Mouse (Mus musculus) intestine, postnatal 0 days (tissue): ENCODE measurements around the gene Cic. TPM values are rescaled to one million over a fixed set of nuclear protein-coding genes. Genes with fewer than 3 reads are reported as not detected.

Experiments
- ATAC-seq: fragments of 200-750 bp; cut with Nextera tagmentation; 2 replicates; pipeline ENCODE4 v1.8.0; 2017; ENCODE audit warnings: mild to moderate bottlenecking, moderate TSS enrichment, moderate library complexity
- H3K27ac ChIP-seq: fragments of 300-500 bp; sonication (generic); 2 replicates; pipeline ENCODE4 v1.5.1; 2014; ENCODE audit warnings: mild to moderate bottlenecking, low read depth, low read length, moderate library complexity
- H3K27me3 ChIP-seq: fragments of 300-500 bp; sonication (generic); replicated peaks from 2 replicates; pipeline ENCODE4 v1.6.1; 2014; ENCODE audit warnings: low read length, mixed read lengths; ENCODE audit not compliant: control insufficient read depth, insufficient read depth
- H3K36me3 ChIP-seq: fragments of 300-500 bp; sonication (generic); 2 replicates; pipeline ENCODE4 v1.6.1; 2014; ENCODE audit warnings: mild to moderate bottlenecking, moderate library complexity; ENCODE audit not compliant: control insufficient read depth, insufficient read depth
- H3K4me1 ChIP-seq: fragments of 300-500 bp; sonication (generic); replicated peaks from 2 replicates; pipeline ENCODE4 v1.6.1; 2014; ENCODE audit warnings: antibody characterized with exemption, low read length, mixed read lengths; ENCODE audit not compliant: control insufficient read depth, insufficient read depth
- H3K4me2 ChIP-seq: fragments of 300-500 bp; sonication (generic); replicated peaks from 2 replicates; pipeline ENCODE4 v1.6.1; 2014; ENCODE audit warnings: low read depth, mild to moderate bottlenecking, moderate library complexity
- H3K4me3 ChIP-seq: fragments of 300-500 bp; sonication (generic); 2 replicates; pipeline ENCODE4 v1.5.1; 2014; ENCODE audit warnings: low read depth, low read length
- H3K9ac ChIP-seq: fragments of 300-500 bp; sonication (generic); 2 replicates; pipeline ENCODE4 v1.6.1; 2014; ENCODE audit warnings: mild to moderate bottlenecking, low read depth, low read length
- H3K9me3 ChIP-seq: fragments of 300-500 bp; sonication (generic); 2 replicates; pipeline ENCODE4 v1.6.1; 2016; ENCODE audit warnings: mixed run types; ENCODE audit not compliant: control insufficient read depth
- CTCF ChIP-seq: sonication (generic); IDR thresholded peaks from 2 replicates; pipeline ENCODE4 v1.5.1; 2016; ENCODE audit warnings: low read depth, mild to moderate bottlenecking, control low read depth, antibody characterized with exemption, moderate library complexity
- WGBS: fragments of 180-500 bp; shearing (Covaris S2); extraction: QIAGEN DNeasy Blood & Tissue Kit; methylation state at CpG from one replicate; pipeline ENCODE4 v1.1.7; 2014; 5-methylcytosine and 5-hydroxymethylcytosine counted together
- polyA plus RNA-seq: library from polyadenylated mRNA; unstranded; fragments of >200 nt; fragmentation: Nextera tagmentation; extraction: Ambion mirVana; gene quantifications from 2 replicates; pipeline ENCODE4 v1.2.1, GENCODE M21; 2015

Cic gene
- polyA plus RNA-seq, 1 experiment from 2014 or later = 17.2 TPM

DNA sequence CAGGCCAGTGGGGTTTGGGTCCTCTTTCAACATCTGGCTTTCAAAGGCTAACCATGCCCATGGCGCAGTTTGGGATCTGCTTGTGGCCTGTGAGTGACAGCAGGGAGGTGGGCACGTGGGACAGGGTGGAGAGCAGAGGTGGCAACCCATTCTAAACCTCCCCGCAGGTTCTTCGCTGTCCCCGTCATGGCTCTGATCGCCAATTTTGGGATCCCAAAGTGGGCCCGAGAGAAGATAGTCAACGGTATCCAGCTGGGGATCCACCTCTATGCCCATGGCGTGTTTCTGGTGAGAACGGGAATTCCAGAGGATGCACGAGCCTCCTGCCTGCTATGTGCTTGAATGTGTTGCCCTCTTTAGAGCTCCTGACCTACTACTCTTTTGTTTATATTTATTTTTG lies 43.7 kb downstream of the Cic start:
- Histone ChIP-seq H3K9ac (no peak overlapping the region), H3K4me2 (no peak overlapping the region), H3K36me3 (no peaks in the 10 kb centered on the region), H3K9me3 (no peaks in the 10 kb centered on the region), H3K27ac (no peak overlapping the region), H3K27me3 (peaks cover 60% of the 10 kb centered on the region), H3K4me3 (no peak overlapping the region), H3K4me1 (0 out of 2 replicates have a peak, but pooled peaks cover under 1% of the 10 kb centered on the region)
- TF ChIP-seq CTCF = no peak
- ATAC-seq = no peak
- WGBS = 71% methylated on average over 11 of the region's 11 CpGs

DNA sequence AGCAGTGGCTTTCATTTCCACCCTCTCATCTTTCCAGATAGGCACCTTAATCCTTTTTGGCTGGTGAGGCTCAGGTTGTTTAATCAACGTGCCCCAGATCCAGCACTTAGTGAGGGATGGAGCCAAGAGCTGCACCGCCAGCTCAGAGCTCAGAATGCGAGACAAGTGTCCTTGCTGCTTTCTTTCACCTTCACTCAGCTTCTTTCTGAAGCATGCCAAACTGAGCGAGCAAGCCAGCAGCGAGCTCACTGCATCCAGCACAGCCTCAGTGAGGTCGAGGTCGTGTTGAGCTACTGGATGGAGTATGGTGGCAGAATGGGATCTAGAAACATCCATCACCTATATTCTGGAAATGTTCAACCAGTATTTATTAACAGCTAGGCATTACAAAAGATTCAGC lies 45.8 kb downstream of the Cic start:
- Histone ChIP-seq H3K36me3 (no peaks in the 10 kb centered on the region), H3K4me2 (no peak overlapping the region), H3K4me1 (0 out of 2 replicates have a peak, but pooled peaks cover 4% of the 10 kb centered on the region), H3K27ac (no peak overlapping the region), H3K4me3 (no peak overlapping the region), H3K27me3 (peaks cover 48% of the 10 kb centered on the region), H3K9me3 (no peaks in the 10 kb centered on the region), H3K9ac (no peak overlapping the region)
- TF ChIP-seq CTCF = no peak
- no peak for ATAC-seq
- 43% methylated on average over 7 of the region's 7 CpGs for WGBS

DNA sequence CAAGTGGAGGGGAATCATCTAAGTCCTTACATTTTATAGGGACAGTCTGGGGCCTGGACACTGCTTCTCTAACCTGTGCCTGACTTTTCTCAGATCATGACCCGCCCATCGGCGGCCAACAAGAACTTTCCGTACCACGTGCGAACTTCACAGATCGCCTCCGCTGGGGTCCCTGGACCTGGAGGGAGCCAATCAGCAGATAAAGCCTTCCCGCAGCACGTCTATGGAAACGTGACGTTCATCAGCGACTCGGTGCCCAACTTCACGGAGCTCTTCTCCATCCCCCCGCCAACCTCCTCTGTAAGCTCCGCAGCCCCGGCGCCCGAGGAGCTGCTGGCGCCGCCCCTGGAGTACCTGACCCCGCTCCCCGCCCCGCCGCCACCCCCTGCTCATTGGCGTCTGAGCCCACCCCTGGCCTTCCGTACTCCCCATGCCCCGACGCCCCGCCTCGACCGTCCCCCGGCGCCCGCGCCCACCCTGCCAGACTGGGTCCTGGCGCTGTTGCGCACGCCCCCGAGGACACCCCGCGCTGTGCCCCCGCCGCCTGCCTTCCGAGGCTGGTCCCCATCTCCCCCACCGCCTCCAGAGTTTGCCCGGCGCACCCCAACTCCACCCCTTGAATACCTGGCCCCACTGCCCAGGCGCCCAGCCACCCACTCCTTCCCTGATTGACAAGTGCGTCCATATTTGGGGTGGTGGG lies 47.3 kb downstream of the Cic start:
- no peaks in the 10 kb centered on the region for H3K9me3 ChIP-seq
- H3K4me2 ChIP-seq = peak overlapping the region; percentile 89
- no peak overlapping the region for H3K27ac ChIP-seq
- 0 out of 2 replicates have a peak, but pooled peaks cover 4% of the 10 kb centered on the region for H3K4me1 ChIP-seq
- no peaks in the 10 kb centered on the region for H3K36me3 ChIP-seq
- no peak overlapping the region for H3K9ac ChIP-seq
- H3K4me3 ChIP-seq = peak overlapping the region; percentile 70
- H3K27me3 ChIP-seq = peaks cover 48% of the 10 kb centered on the region
- TF ChIP-seq CTCF = no peak
- ATAC-seq = no peak
- 3% methylated on average over 45 of the region's 51 CpGs for WGBS

DNA sequence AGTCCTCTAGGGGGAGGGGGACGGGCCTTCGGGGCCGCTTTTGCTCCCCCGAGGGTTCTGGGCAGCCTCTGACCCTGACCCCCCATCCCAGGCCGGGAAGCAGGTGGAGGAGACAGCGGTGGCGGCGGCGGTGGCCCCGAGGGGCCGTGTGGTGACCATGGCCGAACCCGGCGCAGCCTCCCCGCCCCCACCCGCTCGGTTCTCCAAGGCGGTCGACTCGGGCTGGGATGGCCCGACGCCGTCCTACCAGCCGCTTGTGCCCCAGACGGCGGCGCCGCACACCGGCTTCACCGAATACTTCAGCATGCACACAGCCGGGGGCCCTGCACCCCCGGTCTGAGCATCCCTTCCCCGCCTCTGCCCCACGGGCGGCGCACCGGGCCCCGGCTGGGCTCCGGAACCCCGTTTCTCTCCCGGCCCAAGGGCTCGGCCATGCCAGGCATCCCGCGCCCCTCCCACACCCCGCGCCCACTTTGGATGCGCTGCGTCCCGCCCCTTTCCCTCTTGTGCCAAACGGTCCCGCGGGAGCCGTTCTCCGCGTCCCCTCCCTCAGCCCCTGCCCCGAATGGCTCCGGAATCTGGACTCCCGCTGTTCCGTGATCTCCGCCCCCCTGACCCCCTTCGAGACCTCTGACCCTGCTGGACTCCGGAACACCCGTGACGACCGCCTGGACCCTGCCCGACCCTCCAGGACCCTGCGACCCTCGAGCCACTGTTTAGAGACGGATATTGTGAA lies 48.0 kb downstream of the Cic start:
- Histone ChIP-seq H3K4me1 (0 out of 2 replicates have a peak, but pooled peaks cover 4% of the 10 kb centered on the region), H3K36me3 (no peaks in the 10 kb centered on the region), H3K4me2 (peak overlapping the region; percentile 89), H3K27me3 (peaks cover 48% of the 10 kb centered on the region), H3K27ac (no peak overlapping the region), H3K9ac (no peak overlapping the region), H3K4me3 (peak overlapping the region; percentile 70), H3K9me3 (no peaks in the 10 kb centered on the region)
- no peak for ATAC-seq
- no peak for TF ChIP-seq CTCF
- WGBS = 1% methylated on average over 67 of the region's 69 CpGs

DNA sequence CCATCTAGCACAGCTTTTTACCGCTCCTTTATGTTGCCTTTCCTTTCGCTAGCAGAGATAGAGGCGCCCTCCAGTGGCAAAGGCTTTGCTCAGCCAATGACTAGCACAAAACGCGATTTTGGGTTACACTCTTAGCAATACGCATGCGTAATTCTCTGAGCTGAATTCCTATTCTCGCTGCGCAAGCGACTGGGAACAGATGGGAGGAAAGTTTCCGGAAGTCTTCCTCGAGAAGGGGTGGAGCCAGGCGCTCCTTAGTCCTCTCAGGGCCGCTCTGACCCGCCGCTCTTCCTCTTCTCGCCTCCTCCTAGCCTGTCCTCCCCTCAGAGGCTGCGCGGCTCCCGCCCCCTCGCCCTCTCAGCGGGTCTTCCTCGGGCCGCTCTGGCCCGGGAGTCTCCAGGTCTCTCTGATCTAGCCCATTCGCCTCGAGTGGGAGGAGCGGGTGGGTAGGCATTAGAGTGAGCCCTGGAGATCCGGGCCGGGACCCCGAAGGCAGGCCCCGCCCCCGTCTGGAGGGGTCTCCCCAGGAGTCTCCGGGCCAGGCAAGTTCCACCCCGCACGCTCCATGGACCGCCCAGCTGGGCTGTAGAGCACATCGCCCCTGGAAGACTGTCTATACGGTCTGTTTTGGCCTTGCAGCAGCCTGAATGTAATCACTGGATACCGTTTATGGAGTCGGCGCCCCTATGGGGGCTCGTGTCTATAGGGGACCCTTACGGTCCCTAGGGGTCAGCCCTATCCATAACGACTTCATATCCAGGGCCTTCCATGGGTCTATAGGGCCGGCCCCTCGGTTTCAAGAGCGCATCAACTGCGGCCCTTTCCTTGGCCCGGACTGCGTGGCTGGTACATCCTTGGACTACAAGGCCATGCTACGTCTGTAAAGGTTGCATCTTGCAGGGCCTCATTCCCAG lies 49.3 kb downstream of the Cic start, which contains the start of gene Megf8:
TSS of gene Megf8 (plus strand) at position 633 of the 914 bp plus-strand sequence.
- peak; percentile 95 for ATAC-seq
- Histone ChIP-seq H3K27me3 (peaks cover 38% of the 10 kb centered on the region), H3K4me2 (peak within 1 kb of the TSS; percentile 89), H3K4me3 (peak within 1 kb of the TSS; percentile 70), H3K4me1 (0 out of 2 replicates have a peak, but pooled peaks cover 4% of the 10 kb centered on the region), H3K9ac (peak within 1 kb of the TSS; percentile 70), H3K36me3 (no peaks in the 10 kb centered on the region), H3K27ac (peak within 1 kb of the TSS; percentile 30), H3K9me3 (no peaks in the 10 kb centered on the region)
- 1% methylated on average over 52 of the region's 52 CpGs for WGBS
- peak; percentile 95 for TF ChIP-seq CTCF
